Mouse (Mus musculus) limb, embryonic 13.5 days (tissue): Measurements from ENCODE around the gene Aldh9a1. TPM values are rescaled to one million over a fixed set of nuclear protein-coding genes. Genes with fewer than 3 reads are reported as not detected.
"Not testable (repeated sequence)": the region's sequence is repeated elsewhere in the genome, so short reads cannot be mapped to it uniquely, and the experiment has no call there.

Source experiments
- ATAC-seq: fragments of 200-750 bp; cut with Nextera tagmentation; 2 replicates; pipeline ENCODE4 v1.8.0; 2017; ENCODE audit warnings: low read depth, moderate number of reproducible peaks, moderate TSS enrichment; ENCODE audit not compliant: low FRiP score
- H3K27ac ChIP-seq: fragments of 300-500 bp; sonication (generic); 2 replicates; pipeline ENCODE4 v1.5.1; 2015; ENCODE audit warnings: inconsistent platforms, mild to moderate bottlenecking, moderate library complexity
- H3K27me3 ChIP-seq: fragments of 300-500 bp; sonication (generic); 2 replicates; pipeline ENCODE4 v1.6.1; 2015; ENCODE audit warnings: mild to moderate bottlenecking, inconsistent platforms
- H3K36me3 ChIP-seq: fragments of 300-500 bp; sonication (generic); 2 replicates; pipeline ENCODE4 v1.6.1; 2015; ENCODE audit warnings: inconsistent platforms, mild to moderate bottlenecking, moderate library complexity
- H3K4me1 ChIP-seq: fragments of 300-500 bp; sonication (generic); 2 replicates; pipeline ENCODE4 v1.6.1; 2015; ENCODE audit warnings: inconsistent platforms
- H3K4me2 ChIP-seq: fragments of 300-500 bp; sonication (generic); replicated peaks from 2 replicates; pipeline ENCODE4 v1.6.1; 2015; ENCODE audit warnings: inconsistent platforms, mild to moderate bottlenecking, moderate library complexity
- H3K4me3 ChIP-seq: fragments of 300-500 bp; sonication (generic); 2 replicates; pipeline ENCODE4 v1.5.1; 2015; ENCODE audit warnings: moderate library complexity, mild to moderate bottlenecking, inconsistent platforms
- H3K9ac ChIP-seq: fragments of 300-500 bp; sonication (generic); 2 replicates; pipeline ENCODE4 v1.6.1; 2015; ENCODE audit warnings: mild to moderate bottlenecking, inconsistent platforms
- H3K9me3 ChIP-seq: fragments of 300-500 bp; sonication (generic); 2 replicates; pipeline ENCODE4 v1.6.1; 2016; ENCODE audit warnings: inconsistent platforms
- WGBS: fragments of 180-500 bp; shearing (Covaris S2); methylation state at CpG from one replicate; pipeline ENCODE4 v1.1.7; 2015; 5-methylcytosine and 5-hydroxymethylcytosine counted together
- polyA plus RNA-seq: library from polyadenylated mRNA; unstranded; fragments of >200 nt; fragmentation: Nextera tagmentation; extraction: Ambion mirVana; gene quantifications from 2 replicates; pipeline ENCODE4 v1.2.1, GENCODE M21; 2015

The Aldh9a1 gene
- polyA plus RNA-seq, 1 experiment from 2014 or later = 57.5 TPM

DNA sequence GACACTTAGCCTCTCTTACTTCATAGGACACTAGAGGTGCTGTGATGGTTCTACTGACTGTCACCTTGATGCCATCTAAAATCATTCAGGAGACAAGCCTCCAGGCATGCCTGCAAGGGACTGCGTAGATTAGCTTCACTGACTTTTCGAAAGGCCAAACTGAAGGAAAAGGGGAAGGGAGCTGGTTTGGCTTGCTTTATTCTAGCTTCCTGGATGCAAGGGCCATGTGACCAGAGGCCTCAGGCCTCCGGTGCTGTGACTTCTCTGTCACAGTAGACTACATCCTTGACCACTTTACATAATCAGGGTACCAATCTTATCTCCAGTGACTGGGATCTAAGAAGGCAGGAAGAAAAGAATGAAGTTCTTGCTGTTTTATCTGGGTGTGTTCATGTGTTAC lies 13.4 kb upstream of the Aldh9a1 start:
- Histone ChIP-seq H3K4me2 (no peak overlapping the region), H3K9ac (no peak overlapping the region), H3K36me3 (peaks cover 21% of the 10 kb centered on the region), H3K27me3 (peaks cover 15% of the 10 kb centered on the region), H3K4me3 (no peak overlapping the region), H3K27ac (no peak overlapping the region), H3K9me3 (no peaks in the 10 kb centered on the region), H3K4me1 (no peaks in the 10 kb centered on the region)
- WGBS = 88% methylated on average over 3 of the region's 3 CpGs
- no peak for ATAC-seq

DNA sequence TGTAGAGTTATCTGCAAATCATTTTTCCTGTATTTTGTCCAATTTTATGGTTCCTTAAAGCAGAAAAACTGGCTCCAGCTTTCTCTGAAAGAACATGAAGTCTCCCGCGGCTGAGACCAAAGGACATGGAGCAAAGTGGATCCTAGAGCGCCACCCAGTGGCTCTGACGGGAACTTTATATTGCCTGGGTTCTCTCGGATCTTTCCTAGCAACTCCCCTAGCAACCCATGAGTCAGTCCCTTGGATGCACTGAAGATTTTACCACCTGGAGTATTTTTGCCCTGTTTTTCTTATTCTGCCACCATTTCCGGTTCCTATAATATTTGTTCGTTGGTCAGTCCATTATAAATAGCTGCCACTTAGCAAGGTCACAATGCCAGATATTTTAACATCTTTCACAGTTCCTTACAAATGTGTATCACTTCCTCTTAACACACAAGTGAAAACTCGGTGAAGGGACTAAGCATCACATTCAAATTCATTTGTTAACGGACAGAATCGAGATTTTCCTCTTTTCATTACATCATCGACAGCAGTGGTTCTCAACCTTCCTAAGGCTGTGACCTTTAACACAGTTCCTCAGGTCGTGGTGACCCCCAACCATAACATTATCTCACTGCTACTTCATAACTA lies 12.2 kb upstream of the Aldh9a1 start:
- WGBS = 21% methylated on average over 12 of the region's 12 CpGs
- Histone ChIP-seq H3K4me3 (no peak overlapping the region), H3K9me3 (no peaks in the 10 kb centered on the region), H3K4me2 (no peak overlapping the region), H3K27ac (no peak overlapping the region), H3K4me1 (no peaks in the 10 kb centered on the region), H3K36me3 (peaks cover 10% of the 10 kb centered on the region), H3K27me3 (peaks cover 17% of the 10 kb centered on the region), H3K9ac (no peak overlapping the region)
- no peak for ATAC-seq

DNA sequence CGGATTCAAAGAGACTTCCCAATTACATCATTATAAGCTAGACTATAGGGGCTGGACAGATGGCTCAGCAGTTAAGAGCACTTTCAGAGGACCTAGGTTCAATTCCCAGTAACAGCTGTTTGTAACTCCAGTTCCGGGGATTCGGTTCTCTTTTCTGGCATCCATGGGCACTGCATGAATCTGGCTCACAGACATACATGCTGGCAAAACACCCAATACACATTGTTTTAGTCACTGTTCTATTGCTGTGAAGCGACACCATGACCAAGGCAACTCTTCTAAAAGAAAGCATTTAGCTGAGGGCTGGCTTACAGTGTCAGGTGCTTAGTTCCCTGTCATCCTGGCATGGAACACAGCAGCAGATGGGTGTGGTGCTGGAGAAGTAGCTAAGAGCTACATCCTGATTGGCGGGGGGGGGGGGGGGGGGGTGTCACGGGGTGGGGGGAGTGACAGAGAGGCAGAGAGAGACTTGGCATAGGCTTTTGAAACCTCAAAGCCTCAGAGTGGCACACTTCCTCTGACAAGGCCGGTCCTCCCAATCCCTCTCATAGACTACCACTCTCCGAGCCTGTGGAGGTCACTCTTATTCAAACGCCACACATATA lies 10.5 kb upstream of the Aldh9a1 start:
- H3K9ac ChIP-seq = no peak overlapping the region
- 74% methylated on average over 8 of the region's 9 CpGs for WGBS
- peaks cover 17% of the 10 kb centered on the region for H3K27me3 ChIP-seq
- H3K4me2 ChIP-seq = no peak overlapping the region
- no peaks in the 10 kb centered on the region for H3K9me3 ChIP-seq
- no peak overlapping the region for H3K27ac ChIP-seq
- no peaks in the 10 kb centered on the region for H3K4me1 ChIP-seq
- no peak for ATAC-seq
- H3K4me3 ChIP-seq = no peak overlapping the region
- H3K36me3 ChIP-seq = 0 out of 2 replicates have a peak, but pooled peaks cover 3% of the 10 kb centered on the region

DNA sequence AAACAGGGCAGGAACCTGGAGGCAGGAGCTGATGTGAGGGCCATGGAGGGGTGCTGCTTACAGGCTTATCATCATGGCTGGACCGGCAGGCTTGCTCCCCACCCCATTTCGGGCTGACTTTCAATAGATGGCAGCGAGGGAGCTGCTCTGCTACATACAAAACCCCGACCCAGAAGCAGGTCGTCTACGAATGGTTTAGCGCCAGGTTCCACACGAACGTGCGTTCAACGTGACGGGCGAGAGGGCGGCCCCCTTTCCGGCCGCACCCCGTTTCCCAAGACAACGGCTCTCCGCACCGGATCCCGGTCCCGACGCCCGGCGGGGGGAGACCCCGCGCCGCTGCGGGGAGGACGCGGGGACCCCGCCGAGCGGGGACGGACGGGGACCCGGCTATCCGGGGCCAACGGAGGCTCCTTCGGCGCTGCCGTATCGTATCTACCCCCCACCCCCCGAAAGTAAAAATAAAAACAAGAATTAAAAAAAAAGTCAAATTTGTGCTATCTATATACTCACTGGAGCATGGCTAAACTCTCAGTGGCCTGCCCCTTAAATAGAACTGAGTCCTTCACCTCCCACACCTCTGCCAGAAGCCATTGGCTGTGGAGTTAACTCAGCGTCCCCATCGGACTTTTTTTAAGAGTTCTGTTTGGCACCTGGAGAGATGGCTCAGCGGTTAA lies 9.5 kb upstream of the Aldh9a1 start:
- WGBS = 2% methylated on average over 47 of the region's 47 CpGs
- H3K9ac ChIP-seq = peak overlapping the region; percentile 68
- no peaks in the 10 kb centered on the region for H3K4me1 ChIP-seq
- H3K4me2 ChIP-seq = peak overlapping the region; percentile 81
- H3K36me3 ChIP-seq = no peaks in the 10 kb centered on the region
- no peak overlapping the region for H3K27ac ChIP-seq
- ATAC-seq = peak; percentile 41; the same call in 1 of the 2 replicates
- no peaks in the 10 kb centered on the region for H3K9me3 ChIP-seq
- peaks cover 17% of the 10 kb centered on the region for H3K27me3 ChIP-seq
- peak overlapping the region; percentile 50 for H3K4me3 ChIP-seq

DNA sequence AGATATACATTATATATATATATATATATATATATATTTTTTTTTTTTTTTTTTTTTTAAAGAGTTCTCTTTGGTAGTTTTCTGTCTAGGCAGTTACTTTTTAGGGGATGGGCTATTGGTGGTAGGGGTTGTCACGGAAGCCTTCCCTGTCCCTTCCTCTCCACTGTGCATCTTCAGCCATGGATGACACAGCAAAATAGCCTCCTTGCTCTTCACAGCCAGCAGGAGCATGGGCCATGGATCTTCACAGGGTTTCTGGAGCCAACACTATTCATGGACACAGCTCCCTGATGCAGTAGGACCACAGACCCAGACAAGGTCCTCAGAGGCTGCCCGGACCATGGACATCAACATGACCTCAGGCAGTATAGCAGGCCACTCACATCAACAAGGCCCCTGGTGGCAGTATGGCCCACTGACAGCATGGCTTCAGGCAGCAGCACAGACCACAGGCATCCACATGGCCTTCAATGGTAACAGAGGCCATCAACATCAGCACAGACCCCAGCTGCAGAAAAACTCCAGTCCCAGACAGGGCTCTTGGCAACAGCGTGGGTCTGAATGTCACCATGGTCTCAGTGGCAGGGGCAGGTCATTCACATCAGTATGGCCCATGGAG lies 8.8 kb upstream of the Aldh9a1 start:
- WGBS = 87% methylated on average over 3 of the region's 3 CpGs
- Histone ChIP-seq H3K4me2 (0 out of 2 replicates have a peak overlapping the region, but pooled peaks have one; percentile 81), H3K27ac (no peak overlapping the region), H3K9me3 (no peaks in the 10 kb centered on the region), H3K27me3 (peaks cover 17% of the 10 kb centered on the region), H3K36me3 (no peaks in the 10 kb centered on the region), H3K4me1 (no peaks in the 10 kb centered on the region), H3K4me3 (no peak overlapping the region), H3K9ac (no peak overlapping the region)
- no peak for ATAC-seq

DNA sequence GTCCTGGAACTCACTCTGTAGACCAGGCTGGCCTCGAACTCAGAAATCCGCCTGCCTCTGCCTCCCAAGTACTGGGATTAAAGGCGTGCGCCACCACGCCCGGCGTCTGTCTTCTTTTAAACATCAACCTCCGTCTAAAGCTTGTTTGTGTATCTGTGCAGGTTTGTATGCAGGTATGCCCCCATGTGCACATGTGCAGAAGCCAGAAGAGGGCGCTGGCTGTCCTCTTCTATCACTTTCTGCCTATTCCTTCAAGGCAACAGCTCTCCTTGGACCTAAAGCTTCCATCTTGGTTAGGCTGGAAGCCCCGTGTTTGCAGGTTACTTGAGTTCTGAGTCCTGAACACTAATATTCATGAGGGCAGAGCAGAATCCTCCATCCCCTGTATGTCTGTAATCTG lies 7.0 kb upstream of the Aldh9a1 start:
- Histone ChIP-seq H3K4me3 (no peak overlapping the region), H3K9me3 (no peaks in the 10 kb centered on the region), H3K27ac (no peak overlapping the region), H3K4me2 (no peak overlapping the region), H3K9ac (no peak overlapping the region), H3K4me1 (no peaks in the 10 kb centered on the region), H3K36me3 (no peaks in the 10 kb centered on the region), H3K27me3 (peaks cover 17% of the 10 kb centered on the region)
- 91% methylated on average over 10 of the region's 10 CpGs for WGBS
- ATAC-seq = no peak

DNA sequence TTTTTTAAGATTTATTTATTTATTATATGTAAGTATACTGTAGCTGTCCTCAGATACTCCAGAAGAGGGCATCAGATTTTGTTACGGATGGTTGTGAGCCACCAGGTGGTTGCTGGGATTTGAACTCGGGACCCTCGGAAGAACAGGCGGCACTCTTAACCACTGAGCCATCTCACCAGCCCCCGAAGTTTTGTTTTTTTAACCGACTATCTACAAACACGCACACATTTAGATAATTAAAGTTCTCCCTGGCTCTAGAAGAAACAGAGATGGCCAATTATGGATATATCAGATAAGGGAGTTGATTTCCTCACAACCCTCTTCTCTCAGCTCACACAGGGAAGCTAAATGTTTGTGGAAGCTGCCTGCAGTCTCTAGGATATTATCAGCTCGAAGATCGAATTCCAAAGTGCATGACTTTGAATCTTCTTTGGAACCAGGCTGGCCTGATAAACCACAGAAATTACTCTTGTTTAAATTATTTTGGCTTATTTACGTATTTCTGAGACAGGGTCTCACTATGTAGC lies 3.7 kb upstream of the Aldh9a1 start:
- H3K9me3 ChIP-seq, H3K27ac ChIP-seq, H3K4me1 ChIP-seq, H3K4me3 ChIP-seq, H3K9ac ChIP-seq, H3K27me3 ChIP-seq, H3K36me3 ChIP-seq, ATAC-seq, H3K4me2 ChIP-seq: not testable (repeated sequence)
- 92% methylated on average over 10 of the region's 10 CpGs for WGBS

DNA sequence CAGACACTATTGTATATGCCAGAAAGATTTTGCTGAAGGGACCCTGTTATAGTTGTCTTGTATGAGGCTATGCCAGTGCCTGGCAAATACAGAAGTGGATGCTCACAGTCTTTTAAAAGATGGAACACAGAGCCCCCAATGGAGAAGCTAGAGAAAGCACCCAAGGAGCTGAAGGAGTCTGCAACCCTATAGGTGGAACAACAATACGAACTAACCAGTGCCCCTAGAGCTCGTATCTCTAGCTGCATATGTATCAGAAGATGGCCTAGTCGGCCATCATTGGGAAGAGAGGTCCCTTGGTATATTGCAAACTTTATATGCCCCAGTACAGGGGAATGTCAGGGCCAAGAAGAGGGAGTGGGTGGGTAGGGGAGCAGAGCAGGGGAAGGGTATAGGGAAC lies 585 bp upstream of the Aldh9a1 start:
- H3K27me3 ChIP-seq, ATAC-seq, H3K36me3 ChIP-seq, H3K9me3 ChIP-seq, H3K27ac ChIP-seq, H3K4me3 ChIP-seq, H3K9ac ChIP-seq, H3K4me1 ChIP-seq: not testable (repeated sequence)
- H3K4me2 ChIP-seq = peak overlapping the region; percentile 80
- 66% methylated on average over 3 of the region's 3 CpGs for WGBS

DNA sequence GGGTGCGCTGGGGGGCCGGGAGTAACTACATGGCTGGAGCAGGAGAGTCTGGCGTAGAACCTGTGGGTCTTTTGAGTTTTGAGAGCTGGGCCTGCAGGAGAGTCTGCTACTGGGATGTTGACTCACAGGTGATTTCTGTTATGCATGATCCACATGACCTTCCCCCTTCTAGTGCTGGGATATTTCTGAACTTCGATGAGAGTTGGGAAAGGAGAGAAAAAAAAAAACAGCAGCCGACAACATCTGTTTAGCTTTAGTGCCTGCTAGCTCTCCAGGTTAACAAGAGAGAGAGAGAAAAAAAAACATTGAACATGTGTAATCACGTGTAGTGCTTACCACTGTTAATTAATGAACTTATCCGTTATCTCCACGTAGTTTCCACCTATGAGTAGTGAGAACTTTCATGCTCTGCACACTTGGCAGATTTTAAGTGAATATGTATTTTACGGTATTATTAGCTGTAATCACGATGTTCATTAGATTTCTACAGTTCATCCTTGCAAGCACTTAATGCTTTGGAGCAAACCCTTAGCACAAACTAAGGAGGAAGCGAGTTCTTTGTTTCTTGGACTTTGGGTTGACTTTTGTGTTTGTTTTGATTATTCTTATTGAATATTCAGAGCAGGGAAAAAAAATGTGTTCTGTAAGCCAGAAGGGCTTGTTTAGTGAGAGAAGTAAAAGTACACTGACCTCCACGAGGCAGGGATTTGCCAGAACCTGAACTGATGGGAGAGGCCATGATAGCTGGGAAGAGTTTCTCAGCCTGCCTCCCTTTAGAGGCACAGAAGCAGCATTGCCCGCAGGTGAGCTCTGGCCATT lies 1.0 kb downstream of the Aldh9a1 start:
- Histone ChIP-seq H3K4me2 (peak overlapping the region; percentile 80), H3K36me3 (peaks cover 18% of the 10 kb centered on the region), H3K4me1 (peaks cover 9% of the 10 kb centered on the region; the same call in 1 of the 2 replicates), H3K27ac (peak overlapping the region; percentile 69; the same call in 1 of the 2 replicates), H3K27me3 (no peaks in the 10 kb centered on the region), H3K9me3 (no peaks in the 10 kb centered on the region), H3K9ac (peak overlapping the region; percentile 77), H3K4me3 (peak overlapping the region; percentile 74)
- 27% methylated on average over 13 of the region's 13 CpGs for WGBS
- ATAC-seq = no peak

DNA sequence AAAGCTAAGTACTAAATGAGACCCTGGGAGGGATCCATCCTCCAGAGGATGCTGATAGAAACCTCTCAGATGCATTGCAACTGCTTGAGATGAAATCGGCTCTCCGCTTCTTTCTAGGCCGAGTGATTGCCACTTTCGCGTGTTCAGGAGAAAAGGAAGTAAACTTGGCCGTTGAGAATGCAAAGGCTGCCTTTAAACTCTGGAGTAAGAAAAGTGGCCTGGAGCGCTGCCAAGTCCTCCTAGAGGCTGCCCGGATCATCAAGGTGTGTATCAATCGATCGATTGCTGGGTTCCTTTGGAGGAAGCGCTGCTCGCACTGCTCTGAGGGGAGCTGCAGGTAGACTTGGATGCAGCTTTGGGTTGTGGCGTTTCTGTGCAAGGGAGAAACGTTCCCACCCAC lies 2.6 kb downstream of the Aldh9a1 start:
- H3K9me3 ChIP-seq = no peaks in the 10 kb centered on the region
- 86% methylated on average over 14 of the region's 14 CpGs for WGBS
- no peak overlapping the region for H3K9ac ChIP-seq
- no peak overlapping the region for H3K27ac ChIP-seq
- peaks cover 9% of the 10 kb centered on the region; the same call in 1 of the 2 replicates for H3K4me1 ChIP-seq
- H3K27me3 ChIP-seq = no peaks in the 10 kb centered on the region
- peaks cover 32% of the 10 kb centered on the region for H3K36me3 ChIP-seq
- no peak overlapping the region for H3K4me3 ChIP-seq
- H3K4me2 ChIP-seq = no peak overlapping the region
- no peak for ATAC-seq

DNA sequence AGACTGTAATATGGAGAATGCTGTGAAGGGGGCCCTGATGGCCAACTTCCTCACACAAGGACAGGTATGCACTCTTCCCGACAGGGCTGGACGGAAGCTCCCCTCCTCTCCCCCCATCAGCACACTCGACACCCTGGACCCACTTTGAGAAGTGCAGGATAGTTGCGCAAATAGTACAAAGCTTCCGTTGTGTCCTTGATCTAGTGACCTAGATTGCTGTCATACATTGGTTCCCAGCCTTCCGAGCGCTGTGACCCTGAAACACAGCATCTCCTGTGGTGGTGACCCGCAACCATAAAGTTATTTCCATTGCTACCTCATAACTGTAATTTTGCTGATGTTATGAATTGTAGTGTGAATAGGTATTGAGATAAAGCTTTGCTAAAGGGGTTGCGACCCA lies 7.6 kb downstream of the Aldh9a1 start:
- peaks cover 58% of the 10 kb centered on the region for H3K36me3 ChIP-seq
- no peak for ATAC-seq
- H3K9ac ChIP-seq = no peak overlapping the region
- H3K4me1 ChIP-seq = no peaks in the 10 kb centered on the region
- WGBS = 95% methylated on average over 9 of the region's 9 CpGs
- H3K4me3 ChIP-seq = no peak overlapping the region
- no peaks in the 10 kb centered on the region for H3K27me3 ChIP-seq
- H3K4me2 ChIP-seq = no peak overlapping the region
- no peaks in the 10 kb centered on the region for H3K9me3 ChIP-seq
- no peak overlapping the region for H3K27ac ChIP-seq
